Mouse (Mus musculus) myocyte (in vitro differentiated cells): ENCODE measurements at regions not wholly inside any gene's neighbourhood (a gene's known extent, or its start where the extent isn't known, plus 50 kb on each side); places are given as distances from the start of the nearest gene placed in this dataset.

Experiments used
- H3K27me3 ChIP-seq: one replicate; pipeline ENCODE4 v1.6.1; 2011; ENCODE audit not compliant: control insufficient read depth, insufficient read depth, insufficient read length
- H3K36me3 ChIP-seq: one replicate; pipeline ENCODE4 v1.6.1; 2011; ENCODE audit not compliant: control insufficient read depth, insufficient read depth
- H3K4me2 ChIP-seq: one replicate; pipeline ENCODE4 v1.6.1; 2011; ENCODE audit warnings: low read depth, control low read depth
- H3K4me3 ChIP-seq: one replicate; pipeline ENCODE4 v1.5.1; 2011; ENCODE audit warnings: mild to moderate bottlenecking, control low read depth, moderate library complexity
- H3K79me2 ChIP-seq: one replicate; pipeline ENCODE4 v1.6.1; 2011; ENCODE audit not compliant: control insufficient read depth, insufficient read depth
- H3ac ChIP-seq: one replicate; pipeline ENCODE4 v1.6.1; 2011; ENCODE audit not compliant: control insufficient read depth, insufficient read length
- CEBPB ChIP-seq: IDR thresholded peaks from 2 replicates; pipeline ENCODE4 v1.6.1; 2011; ENCODE audit warnings: mild to moderate bottlenecking, moderate library complexity; ENCODE audit not compliant: poor library complexity, insufficient read depth, severe bottlenecking
- E2F4 ChIP-seq: IDR thresholded peaks from one replicate; pipeline ENCODE4 v1.6.1; 2011; ENCODE audit warnings: mild to moderate bottlenecking, control low read depth, moderate library complexity; ENCODE audit not compliant: insufficient read depth
- MAX ChIP-seq: IDR thresholded peaks from one replicate; pipeline ENCODE4 v1.6.1; 2011; ENCODE audit warnings: low read depth, mild to moderate bottlenecking, control low read depth
- MYOD1 ChIP-seq, 3 experiments: IDR thresholded peaks; one replicate each; pipeline ENCODE4 v1.6.1; 2011; ENCODE audit warnings: control low read depth in 2 of 3, low read depth in 2 of 3, mild to moderate bottlenecking in 2 of 3, moderate library complexity in 1 of 3; ENCODE audit not compliant: insufficient read length in 2 of 3, control insufficient read depth in 1 of 3
- MYOG ChIP-seq, 3 experiments: IDR thresholded peaks; one replicate each; pipeline ENCODE4 v1.6.1; 2011; ENCODE audit warnings: control low read depth in 2 of 3, low read depth in 2 of 3, mild to moderate bottlenecking in 2 of 3; ENCODE audit not compliant: insufficient read length in 2 of 3, control insufficient read depth in 1 of 3, insufficient read depth in 1 of 3
- POLR2A ChIP-seq: IDR thresholded peaks from one replicate; pipeline ENCODE4 v1.6.1; 2011; ENCODE audit warnings: low read depth, mild to moderate bottlenecking, control low read depth, moderate library complexity; ENCODE audit not compliant: insufficient read length
- POLR2AphosphoS2 ChIP-seq: IDR thresholded peaks from one replicate; pipeline ENCODE4 v1.6.1; 2011; ENCODE audit warnings: low read depth, control low read depth; ENCODE audit not compliant: insufficient read length
- REST ChIP-seq: IDR thresholded peaks from one replicate; pipeline ENCODE4 v1.6.1; 2011; ENCODE audit warnings: mild to moderate bottlenecking, control low read depth, moderate library complexity; ENCODE audit not compliant: insufficient read depth, insufficient read length
- SRF ChIP-seq: IDR thresholded peaks from one replicate; pipeline ENCODE4 v1.6.1; 2011; ENCODE audit warnings: low read depth; ENCODE audit not compliant: control insufficient read depth, insufficient read length
- TCF12 ChIP-seq: IDR thresholded peaks from one replicate; pipeline ENCODE4 v1.6.1; 2011; ENCODE audit warnings: mild to moderate bottlenecking, control low read depth; ENCODE audit not compliant: poor library complexity, insufficient read depth, severe bottlenecking
- TCF3 ChIP-seq: IDR thresholded peaks from one replicate; pipeline ENCODE4 v1.6.1; 2011; ENCODE audit warnings: low read depth, control low read depth; ENCODE audit not compliant: insufficient read length
- USF1 ChIP-seq: IDR thresholded peaks from one replicate; pipeline ENCODE4 v1.6.1; 2011; ENCODE audit warnings: low read depth, mild to moderate bottlenecking, control low read depth, moderate library complexity

GRCm38 (mm10) chr2:124971826-124972749, 95.8 kb upstream of the Slc24a5 start:
- Histone ChIP-seq H3K4me3 (no peak overlapping the region), H3K4me2 (no peak overlapping the region), H3K27me3 (no peaks in the 10 kb centered on the region), H3K36me3 (no peaks in the 10 kb centered on the region), H3K79me2 (no peaks in the 10 kb centered on the region), H3ac (no peak overlapping the region)
- TF ChIP-seq MYOD1 (IDR thresholded peaks at IDR 0.05; ENCODE audit: control insufficient read depth in 1 of 3, insufficient read length in 2 of 3, low read depth in 2 of 3), result no peak
- no peak for TF ChIP-seq MAX

- H3K36me3 ChIP-seq, result no peaks in the 10 kb centered on the region
- H3K27me3 ChIP-seq, result no peaks in the 10 kb centered on the region
- no peak for TF ChIP-seq USF1
- TF ChIP-seq REST, result no peak
- TF ChIP-seq POLR2AphosphoS2, result no peak
- TF ChIP-seq POLR2A, result no peak
- TF ChIP-seq TCF3, result no peak
- TF ChIP-seq CEBPB, result no peak
- no peak for TF ChIP-seq MAX
- TF ChIP-seq E2F4, result no peak
- no peak for TF ChIP-seq TCF12
- TF ChIP-seq MYOG (IDR thresholded peaks at IDR 0.05; ENCODE audit: control insufficient read depth in 1 of 3, insufficient read depth in 1 of 3, insufficient read length in 2 of 3, low read depth in 2 of 3), result no peak
- no peak for TF ChIP-seq MYOD1 (IDR thresholded peaks at IDR 0.05; ENCODE audit: control insufficient read depth in 1 of 3, insufficient read length in 2 of 3, low read depth in 2 of 3)
- H3K4me2 ChIP-seq, result no peak overlapping the region
- H3ac ChIP-seq, result no peak overlapping the region
- no peak overlapping the region for H3K4me3 ChIP-seq
- H3K79me2 ChIP-seq, result no peaks in the 10 kb centered on the region
These were observed 92.8 kb upstream of the Slc24a5 start for GRCm38 (mm10) chr2:124975106-124975505.

GRCm38 (mm10) chr2:124990976-124991375, 76.9 kb upstream of the Slc24a5 start:
- TF ChIP-seq MYOG (IDR thresholded peaks at IDR 0.05; ENCODE audit: control insufficient read depth in 1 of 3, insufficient read depth in 1 of 3, insufficient read length in 2 of 3, low read depth in 2 of 3), result no peak
- TF ChIP-seq REST, result no peak
- TF ChIP-seq USF1, result no peak
- no peak for TF ChIP-seq E2F4
- no peak for TF ChIP-seq SRF
- TF ChIP-seq MAX, result no peak
- TF ChIP-seq CEBPB, result no peak
- TF ChIP-seq POLR2AphosphoS2, result no peak
- TF ChIP-seq MYOD1 (IDR thresholded peaks at IDR 0.05; ENCODE audit: control insufficient read depth in 1 of 3, insufficient read length in 2 of 3, low read depth in 2 of 3), result no peak
- no peak for TF ChIP-seq TCF12
- TF ChIP-seq TCF3, result no peak
- no peak for TF ChIP-seq POLR2A
- no peaks in the 10 kb centered on the region for H3K79me2 ChIP-seq
- H3K4me2 ChIP-seq, result no peak overlapping the region
- H3K27me3 ChIP-seq, result no peaks in the 10 kb centered on the region
- H3K4me3 ChIP-seq, result no peak overlapping the region
- H3K36me3 ChIP-seq, result no peaks in the 10 kb centered on the region
- H3ac ChIP-seq, result no peak overlapping the region

DNA sequence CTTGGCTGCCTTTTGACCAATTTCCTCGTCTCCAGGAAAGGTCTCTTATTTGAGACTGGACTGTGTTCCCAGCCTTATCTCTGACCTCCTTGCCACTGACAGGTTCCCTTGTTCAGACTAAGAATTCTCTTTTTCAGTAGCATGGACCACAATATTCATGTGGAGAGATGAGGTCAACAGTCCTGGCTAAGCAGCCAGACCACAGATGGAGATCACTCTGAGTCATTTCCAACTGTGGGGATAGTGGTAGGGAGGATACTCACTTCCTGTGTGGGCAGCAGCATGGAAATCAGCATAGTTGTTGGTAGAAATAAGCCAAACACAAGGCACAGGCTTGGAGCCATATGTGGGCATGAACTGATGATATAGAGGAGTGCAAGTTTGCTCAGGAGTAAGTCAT, 52.9 kb upstream of the Slc24a5 start:
- peak overlapping the region; percentile 37 for H3K4me2 ChIP-seq
- no peaks in the 10 kb centered on the region for H3K36me3 ChIP-seq
- no peaks in the 10 kb centered on the region for H3K79me2 ChIP-seq
- H3K4me3 ChIP-seq, result no peak overlapping the region
- no peak overlapping the region for H3ac ChIP-seq
- H3K27me3 ChIP-seq, result no peaks in the 10 kb centered on the region
- peak in 1 of 3 experiments; percentile 31 for TF ChIP-seq MYOD1 (IDR thresholded peaks at IDR 0.05; ENCODE audit: control insufficient read depth in 1 of 3, insufficient read length in 2 of 3, low read depth in 2 of 3)
- no peak for TF ChIP-seq TCF12
- TF ChIP-seq SRF, result peak; percentile 71

DNA sequence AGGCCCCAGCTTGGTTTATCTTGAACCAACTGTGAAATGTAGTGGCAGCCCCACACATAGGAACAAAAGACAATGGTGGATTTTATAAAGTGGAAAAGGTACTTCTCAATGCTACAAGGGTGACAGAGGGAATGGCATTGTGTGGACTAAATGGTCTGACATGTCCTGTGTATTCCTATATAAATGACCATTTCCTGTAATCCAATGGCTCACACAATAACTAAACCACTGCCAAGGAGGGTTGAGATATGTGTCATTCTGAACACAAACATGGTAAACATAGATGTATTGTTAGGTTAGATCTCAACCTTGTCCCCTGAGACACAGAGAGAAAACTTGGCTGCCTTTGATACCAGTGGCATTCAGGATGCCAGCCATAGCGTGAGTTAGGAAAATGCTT, 51.0 kb upstream of the Slc24a5 start:
- no peak overlapping the region for H3K4me2 ChIP-seq
- no peak overlapping the region for H3ac ChIP-seq
- TF ChIP-seq CEBPB, result no peak
- H3K79me2 ChIP-seq, result no peaks in the 10 kb centered on the region
- H3K36me3 ChIP-seq, result no peaks in the 10 kb centered on the region
- no peak overlapping the region for H3K4me3 ChIP-seq
- H3K27me3 ChIP-seq, result no peaks in the 10 kb centered on the region
